Mouse (Mus musculus) telencephalon, adult 2 months (tissue): ENCODE data around the gene 8030411F24Rik.
"Not testable (repeated sequence)": the region's sequence is repeated elsewhere in the genome, so short reads cannot be mapped to it uniquely, and the experiment has no call there.

ENCODE experiments used
- DNase-seq: peaks from one replicate; pipeline ENCODE4 v3.0.0-alpha.2; 2011; ENCODE audit warnings: low read depth, low spot score

Gene 8030411F24Rik

DNA sequence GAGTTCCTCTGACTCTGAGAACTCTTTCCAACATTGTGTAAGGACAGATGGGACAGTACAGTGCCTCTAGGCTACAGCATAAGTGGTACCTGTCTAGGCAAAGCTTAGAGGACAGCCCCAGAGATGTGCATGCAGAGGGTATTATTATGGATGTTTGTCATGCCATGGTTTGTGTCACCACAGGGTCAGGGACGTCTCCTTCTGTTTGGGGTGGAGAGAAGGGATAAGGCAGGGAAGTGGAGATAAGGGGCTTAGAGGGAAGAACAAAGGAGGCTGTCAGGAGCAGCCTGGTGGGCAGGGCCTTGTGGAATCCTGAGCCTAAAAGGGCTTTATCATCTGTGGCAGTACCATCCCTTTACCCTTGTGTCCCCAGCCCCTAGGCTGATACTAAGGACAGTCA lies at the start of gene 8030411F24Rik:
8030411F24Rik (plus strand) TSS at position 301 of the 400 bp plus-strand sequence.
- DNase-seq, result no peak

DNA sequence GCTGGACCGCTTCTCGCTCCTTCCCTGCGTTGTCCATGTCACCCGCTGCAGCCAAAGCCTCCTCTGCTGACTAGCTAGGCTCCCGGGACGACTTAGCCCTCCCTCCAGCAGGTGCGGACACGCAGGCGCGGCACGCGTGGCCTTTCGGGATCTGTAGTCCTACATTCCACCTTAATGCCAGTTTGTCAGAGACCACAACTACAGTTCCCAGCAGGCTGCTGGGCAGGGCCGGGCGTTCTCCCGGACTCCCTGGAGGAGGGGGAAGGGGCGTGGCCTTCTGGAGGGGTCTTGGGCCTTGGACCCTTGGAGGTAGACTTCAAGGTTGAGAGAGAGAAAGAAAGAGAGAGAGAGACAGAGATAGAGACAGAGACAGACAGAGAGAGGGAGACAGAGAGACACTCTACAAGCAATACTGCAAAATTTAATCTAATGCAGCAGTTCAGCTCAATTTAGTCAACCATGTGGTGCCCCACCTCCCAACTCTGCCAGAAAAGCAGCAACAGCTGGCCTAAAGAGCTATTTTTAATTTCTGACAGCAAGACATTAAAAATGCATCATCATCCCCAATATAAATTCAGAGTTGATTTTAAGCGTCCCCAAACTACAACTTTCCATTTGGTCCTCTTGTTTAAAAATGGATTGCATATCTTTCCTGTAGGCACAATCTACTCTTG lies 49.3 kb upstream of the 8030411F24Rik start, which contains the start of gene Napb:
Napb (minus strand) TSS at position 141 of the 674 bp plus-strand sequence.
- peak; percentile 97 for DNase-seq

DNA sequence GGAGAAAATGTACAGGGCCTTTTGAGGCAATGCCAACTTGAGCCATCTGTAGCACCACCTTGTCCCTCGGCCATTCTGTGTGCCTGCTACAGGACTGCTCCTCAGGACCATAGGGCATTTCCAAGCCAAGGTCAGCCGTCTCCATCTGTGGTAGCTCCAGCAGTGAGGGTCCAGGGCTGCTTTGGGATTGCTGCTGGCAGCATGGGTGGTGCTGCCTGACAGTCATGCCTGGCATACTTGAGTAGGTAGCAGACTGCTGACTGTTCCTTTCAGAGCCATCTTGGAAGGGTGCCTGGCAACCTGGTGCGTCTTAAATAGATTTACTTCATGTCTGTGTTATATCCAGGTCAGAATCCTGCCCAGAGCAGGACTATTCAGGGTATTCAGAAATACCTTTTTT lies 38.8 kb upstream of the 8030411F24Rik start:
- peak; percentile 69 for DNase-seq

DNA sequence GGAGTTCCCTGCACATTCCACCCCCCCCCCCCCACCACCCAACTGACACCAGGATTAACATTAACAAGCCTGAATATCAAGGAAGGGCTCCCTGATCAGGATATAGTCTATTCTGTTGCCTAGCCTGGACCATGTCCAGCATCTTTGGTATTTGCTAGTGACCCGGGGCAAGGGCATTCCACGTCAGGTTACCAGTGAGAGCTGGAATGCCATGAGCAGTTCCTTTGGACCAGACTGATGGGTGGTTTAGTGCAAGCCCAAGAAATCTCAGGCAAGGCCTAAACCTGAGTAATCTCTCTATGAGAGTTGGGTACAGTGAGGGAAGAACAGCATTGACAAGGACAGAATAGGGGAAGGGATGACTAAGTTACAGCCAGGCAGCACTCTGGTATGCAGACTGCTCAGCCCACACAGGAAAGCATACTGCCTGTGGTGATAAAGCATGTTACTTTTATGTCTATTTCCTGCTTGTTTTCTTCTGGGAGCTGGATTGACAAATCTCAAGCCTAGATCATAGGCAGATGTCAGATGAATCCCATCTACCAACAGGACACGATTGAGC lies 37.9 kb upstream of the 8030411F24Rik start:
- no peak for DNase-seq

DNA sequence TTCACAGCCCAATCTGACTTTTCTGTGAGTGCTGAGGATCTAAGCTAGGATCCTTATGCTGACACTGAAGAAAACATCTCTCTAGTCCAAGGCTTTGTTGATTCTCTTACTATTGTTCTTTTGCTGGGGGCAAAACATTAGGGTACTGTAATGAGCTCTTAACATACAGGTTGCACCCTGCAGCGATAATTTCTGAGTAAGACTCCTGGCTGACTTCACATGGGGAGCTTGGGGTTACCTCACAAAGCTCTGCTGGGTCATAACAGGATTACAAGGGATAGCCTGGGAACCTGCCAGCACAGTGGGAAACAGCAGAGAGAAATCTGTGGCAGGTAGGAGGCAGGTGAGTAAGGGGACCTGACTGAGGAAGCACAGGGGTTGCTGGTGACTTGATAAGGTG lies 31.8 kb upstream of the 8030411F24Rik start, which contains the start of gene Cstl1:
Cstl1 (plus strand) TSS at position 301 of the 400 bp plus-strand sequence.
- no peak for DNase-seq

DNA sequence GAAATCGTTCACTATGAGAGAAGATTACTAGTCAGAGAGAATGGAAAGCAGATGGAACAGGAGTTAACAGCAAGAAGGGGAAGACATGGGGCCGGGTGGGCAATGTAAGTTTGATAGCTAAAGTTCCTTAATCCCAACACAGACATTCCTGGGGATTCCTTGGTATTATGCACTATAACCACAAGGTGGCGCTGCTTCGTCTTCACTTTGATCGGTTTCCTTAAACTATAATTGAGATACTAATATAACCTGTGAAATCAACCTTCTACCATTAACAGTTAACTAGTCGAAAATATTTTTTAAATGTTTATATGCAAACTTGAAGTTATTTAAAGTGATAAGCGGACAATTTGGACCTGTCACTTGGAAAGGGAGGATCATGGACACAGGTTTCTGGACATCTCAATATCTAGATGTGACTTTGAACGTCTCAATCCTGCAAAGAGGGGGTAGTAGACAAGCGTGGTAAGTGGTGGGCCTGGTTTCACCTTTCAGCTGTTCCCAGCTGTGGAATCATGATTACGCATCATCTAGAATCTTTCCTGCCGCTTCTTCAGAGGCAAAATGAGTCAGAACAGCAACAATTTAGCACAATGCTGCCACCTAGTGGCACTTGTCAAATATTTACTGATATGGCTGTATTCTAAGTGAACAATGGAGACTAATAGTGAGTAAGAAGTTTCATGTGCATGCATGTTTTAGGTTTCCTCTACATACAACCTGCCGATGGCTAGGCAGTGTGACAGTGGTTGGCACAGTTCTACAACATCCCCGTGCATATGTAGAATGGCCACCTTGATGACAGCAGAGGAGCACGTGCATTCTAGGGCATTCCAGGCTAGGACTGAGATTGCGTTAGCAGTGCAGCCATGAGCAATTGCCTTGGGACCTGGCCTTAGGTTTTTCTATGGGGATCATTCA lies 29.7 kb upstream of the 8030411F24Rik start:
- DNase-seq, result peak; percentile 79

DNA sequence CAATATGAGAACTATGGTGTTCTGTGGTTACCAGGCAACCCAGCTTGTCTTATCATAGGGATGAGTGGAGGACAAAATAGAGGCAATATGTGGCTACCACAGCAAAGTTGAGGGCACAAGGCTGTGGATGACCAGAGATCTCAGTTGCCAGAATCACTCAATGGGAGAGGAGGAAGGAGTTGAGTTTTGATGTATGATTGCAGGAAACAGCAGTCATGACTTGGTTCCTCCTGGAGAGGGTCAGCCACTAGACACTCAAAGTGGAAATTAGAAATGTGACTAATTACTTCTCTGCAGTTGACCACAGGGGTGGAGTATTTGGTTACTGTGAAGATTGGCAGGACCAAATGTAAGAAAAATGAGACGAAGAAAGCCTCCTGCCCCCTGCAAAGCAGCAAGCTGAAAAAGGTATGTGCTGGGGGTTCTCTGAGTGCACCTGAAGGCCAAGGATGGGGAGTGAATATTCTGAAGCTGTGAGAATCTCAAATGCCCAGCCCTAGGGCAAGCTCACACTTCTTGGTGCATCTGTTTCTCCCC lies 27.4 kb upstream of the 8030411F24Rik start:
- DNase-seq, result no peak

DNA sequence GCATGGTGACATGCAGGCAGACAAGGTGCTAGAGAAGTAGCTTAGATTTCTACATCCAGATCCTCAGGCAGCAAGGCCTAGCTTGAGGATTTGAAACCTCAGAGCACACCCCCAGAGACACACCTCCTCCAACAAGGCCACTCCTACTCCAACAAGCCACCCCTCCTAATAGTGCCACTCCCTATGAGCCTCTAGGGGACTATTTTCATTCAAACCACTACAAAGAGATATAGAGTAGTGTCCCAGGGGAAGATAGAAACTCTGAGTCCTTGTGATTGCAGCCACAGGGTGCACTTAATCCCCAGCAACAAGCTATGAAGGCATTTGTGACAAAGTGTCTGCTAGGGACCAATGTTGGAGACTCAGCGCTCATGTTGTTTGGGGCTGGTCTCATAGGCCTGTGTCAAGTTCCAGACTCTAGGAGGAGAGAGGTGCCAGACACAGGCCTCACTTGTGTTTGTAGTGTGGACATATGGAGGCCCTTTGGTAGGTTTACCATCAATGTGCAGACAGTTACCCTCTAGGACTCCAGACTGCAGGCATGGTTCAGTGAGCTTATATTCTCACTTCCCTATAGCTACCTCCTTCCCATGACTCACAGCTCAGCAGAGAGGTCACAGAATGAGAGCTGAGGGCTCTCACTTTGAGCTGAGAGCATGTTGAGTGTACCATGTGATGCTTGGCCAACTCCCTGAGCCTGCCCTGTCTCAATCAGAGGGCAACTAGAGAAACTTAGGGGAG lies 18.0 kb upstream of the 8030411F24Rik start:
- no peak for DNase-seq

DNA sequence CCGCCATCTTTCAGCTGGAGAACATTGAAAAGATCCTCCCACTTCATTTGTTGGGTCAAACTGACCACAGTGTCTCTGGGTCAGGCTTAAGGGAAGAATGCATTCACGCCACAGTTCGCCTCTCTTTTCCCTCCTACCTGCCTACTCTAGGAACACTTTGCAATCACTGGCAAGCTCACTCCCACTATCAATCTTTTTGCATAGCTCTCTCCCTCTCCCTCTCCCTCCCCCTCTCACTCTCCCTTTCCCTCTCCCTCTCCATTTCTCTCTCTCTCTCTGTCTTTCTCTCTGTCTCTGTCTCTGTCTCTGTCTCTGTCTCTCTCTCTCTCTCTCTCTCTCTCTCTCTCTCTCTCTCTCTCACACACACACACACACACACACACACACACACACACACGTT lies 10.4 kb upstream of the 8030411F24Rik start, which contains the start of gene Cst11:
Cst11 (minus strand) TSS at position 101 of the 400 bp plus-strand sequence.
- not testable (repeated sequence) for DNase-seq

DNA sequence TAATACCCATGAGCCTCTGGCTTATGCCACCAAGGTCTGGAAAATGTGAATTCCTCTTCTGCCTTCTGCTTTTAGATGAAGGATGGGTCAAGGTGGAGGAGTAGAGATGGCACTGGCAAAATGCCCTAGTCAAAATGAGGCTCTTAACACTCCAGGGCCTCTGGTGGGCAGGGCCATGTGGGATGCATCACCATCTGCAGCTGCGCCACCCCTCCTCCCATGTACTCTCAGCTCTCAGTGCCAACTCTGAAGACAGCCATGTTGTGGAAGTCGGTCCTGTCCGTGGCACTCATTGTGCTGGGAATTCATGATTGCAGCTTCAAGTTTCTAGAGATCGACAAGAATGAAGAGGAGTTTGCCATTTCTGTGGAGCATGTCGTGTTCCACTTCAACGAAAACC lies 7.3 kb downstream of the 8030411F24Rik start, which contains the start of gene Cst12:
Cst12 (plus strand) TSS at position 220 of the 400 bp plus-strand sequence.
- no peak for DNase-seq

DNA sequence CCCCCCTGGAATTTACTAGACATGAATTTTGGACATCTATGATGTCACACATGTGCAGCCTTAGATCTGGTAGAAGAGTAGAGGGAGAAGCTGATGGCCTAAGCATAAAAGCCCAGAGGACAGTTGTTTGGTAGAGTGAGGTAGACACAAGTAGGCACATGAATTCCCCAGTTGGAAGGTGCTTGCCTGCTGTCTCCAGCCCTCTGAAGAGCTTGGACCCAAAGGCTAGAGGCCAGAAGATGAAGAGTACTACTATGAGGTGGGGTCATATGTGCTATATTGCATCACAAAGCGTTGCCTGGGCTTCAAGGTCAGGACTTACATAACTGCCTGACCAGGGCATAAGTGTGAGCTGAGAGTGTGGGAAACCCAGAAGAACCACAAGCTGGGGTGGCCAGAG lies 16.7 kb downstream of the 8030411F24Rik start, which contains the start of gene Cst8:
Cst8 (plus strand) TSS at position 301 of the 400 bp plus-strand sequence.
- no peak for DNase-seq

DNA sequence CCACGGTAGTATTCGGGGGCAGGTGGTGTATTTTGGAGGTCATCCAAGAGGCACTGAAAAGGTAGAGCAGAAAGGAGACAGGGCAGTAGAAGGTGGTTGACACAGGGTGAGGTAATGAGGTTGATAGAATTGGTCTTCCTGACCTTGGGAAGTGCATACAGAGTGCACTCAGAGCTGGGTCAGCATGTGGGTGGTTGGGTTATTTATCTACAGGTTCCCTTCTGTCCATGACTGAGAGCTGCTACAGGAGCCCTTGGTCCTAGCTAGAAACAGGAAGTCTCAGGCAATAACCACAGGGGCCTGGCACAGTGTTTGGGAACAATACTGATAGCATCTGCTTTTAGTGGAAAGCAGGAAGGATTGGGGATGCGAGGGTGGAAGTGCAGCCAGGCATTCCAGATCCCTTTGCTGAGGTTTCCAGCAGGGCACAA lies 19.7 kb downstream of the 8030411F24Rik start:
- DNase-seq, result peak; percentile 2

DNA sequence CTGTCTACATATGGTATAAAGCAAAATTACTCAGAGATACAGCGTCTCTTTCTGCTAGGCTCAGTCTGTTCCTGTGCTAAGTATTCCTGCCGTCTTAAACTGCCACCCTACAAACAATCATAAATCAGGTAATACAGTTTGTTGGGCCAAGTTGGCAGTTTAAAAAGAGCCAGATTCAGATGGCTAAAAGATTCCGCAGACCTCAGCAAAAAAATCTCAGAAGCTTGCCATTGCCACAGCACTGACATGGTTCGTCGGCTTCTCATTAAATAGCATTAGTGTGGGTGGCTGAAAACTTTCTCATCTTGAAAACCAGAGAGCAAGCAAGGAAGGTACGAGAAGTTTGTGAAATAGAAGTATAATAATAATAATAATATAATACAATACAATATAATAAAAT lies 24.9 kb downstream of the 8030411F24Rik start:
- no peak for DNase-seq

DNA sequence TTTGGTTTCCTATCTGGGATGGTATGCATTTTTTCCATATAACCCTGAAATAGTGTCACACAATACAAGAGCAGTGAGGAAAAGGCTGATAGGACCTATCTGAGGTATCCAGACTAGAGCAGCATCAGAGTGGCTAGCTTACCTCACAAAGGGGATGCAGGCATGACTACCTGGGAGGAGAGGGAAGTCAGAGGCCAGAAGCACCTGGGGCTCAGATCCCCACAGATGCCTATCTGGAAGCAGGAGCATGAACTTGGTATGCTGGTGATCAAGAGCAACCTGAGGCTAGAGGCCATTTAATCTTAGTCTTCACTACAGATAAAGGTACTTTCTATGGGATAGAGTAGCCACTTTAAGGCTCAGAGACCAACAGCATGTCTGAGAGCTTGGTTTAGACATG lies 38.1 kb downstream of the 8030411F24Rik start, which contains the start of gene Cst13:
Cst13 (plus strand) TSS at position 173 of the 400 bp plus-strand sequence.
- no peak for DNase-seq

DNA sequence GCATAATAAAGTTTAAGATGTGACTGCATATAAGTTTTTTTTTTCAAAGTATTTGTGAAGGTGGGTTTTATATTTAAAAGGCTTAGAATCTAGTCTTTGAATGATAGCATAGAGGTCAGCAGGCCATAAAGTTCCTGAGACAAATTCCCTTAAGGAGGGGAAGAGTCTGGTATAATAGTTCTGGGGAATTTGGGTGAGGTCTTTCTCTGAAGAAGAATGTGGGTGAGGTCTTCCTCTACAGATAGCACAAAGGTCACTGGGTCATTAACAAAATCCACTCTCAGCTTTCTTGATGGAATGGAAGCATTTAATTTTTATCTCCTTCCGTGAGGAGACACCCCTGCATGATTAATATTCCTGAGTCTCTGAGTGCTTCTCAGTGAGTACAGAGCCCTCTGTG lies 44.2 kb downstream of the 8030411F24Rik start:
- no peak for DNase-seq

DNA sequence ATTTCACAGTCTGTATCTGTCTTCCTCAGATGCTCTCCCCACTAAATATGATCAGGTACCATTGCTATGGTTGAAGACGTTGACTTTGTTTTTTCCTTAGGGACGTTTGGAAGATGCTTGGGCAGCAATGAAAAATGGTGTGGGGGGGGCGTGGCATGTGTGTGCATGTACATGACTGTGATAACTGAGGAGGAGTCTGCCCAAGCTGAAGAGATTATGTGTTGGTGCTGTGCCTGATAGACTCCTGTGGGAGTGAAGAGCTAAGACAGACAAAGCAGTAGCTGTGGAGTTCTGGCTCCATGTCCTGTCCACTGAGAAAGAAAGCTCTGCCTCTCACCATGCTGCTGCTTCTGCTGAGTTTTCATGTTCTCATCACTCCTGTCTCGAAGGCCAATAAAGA lies 53.1 kb downstream of the 8030411F24Rik start, which contains the start of gene Cst9:
Cst9 (plus strand) TSS at position 236 of the 400 bp plus-strand sequence.
- no peak for DNase-seq
